Mouse (Mus musculus): ENCODE data around the gene Ccdc90b.

GRCm38 (mm10) chr7:92583567-92583966 is 22.6 kb downstream of the Ccdc90b start:
- TF ChIP-seq CTCF (IDR thresholded peaks at IDR 0.05; ENCODE audit: low read depth) = no peak
- no peak for TF ChIP-seq EP300 (IDR thresholded peaks at IDR 0.05; ENCODE audit: low read depth)

Data from liver, postnatal 0 days (tissue).